Mouse (Mus musculus): ENCODE data around the gene Pik3c2a. TPM values are rescaled to one million over a fixed set of nuclear protein-coding genes. Genes with fewer than 3 reads are reported as not detected.
A peak's percentile ranks its signal among the peaks of the same experiment; 100 is the strongest.

The Pik3c2a gene
- polyA plus RNA-seq, 1 experiment from 2014 or later = 33.4 TPM

DNA sequence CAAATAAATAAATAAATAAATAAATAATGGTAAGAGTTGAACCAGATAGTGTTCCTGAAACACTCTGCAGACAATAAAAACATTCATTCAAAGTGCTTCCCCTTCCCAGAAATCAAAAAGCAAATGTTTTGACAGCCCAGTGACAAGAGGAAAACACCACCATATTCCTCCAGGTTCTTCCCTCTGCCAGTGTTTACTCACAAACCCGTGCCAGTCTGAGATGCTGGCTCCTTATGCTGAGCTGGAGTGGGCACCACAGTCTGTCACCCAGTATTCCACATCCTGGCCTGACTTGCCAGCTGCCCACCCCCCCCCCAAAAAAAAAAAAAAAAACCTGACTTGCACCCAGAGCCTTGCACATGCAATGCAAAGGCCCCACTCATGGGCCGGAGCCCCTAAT is 144.4 kb downstream of the Pik3c2a start:
- Histone ChIP-seq H3K27ac (ENCODE audit: low read depth, low read length) (no peak overlapping the region), H3K9me3 (ENCODE audit: control insufficient read depth, low read length) (no peaks in the 10 kb centered on the region), H3K4me2 (ENCODE audit: low read depth, low read length, severe bottlenecking) (no peak overlapping the region), H3K9ac (ENCODE audit: low read length) (no peak overlapping the region), H3K27me3 (ENCODE audit: control insufficient read depth, insufficient read depth, low read length) (no peaks in the 10 kb centered on the region), H3K36me3 (ENCODE audit: control insufficient read depth, insufficient read depth, low read length) (no peaks in the 10 kb centered on the region), H3K4me1 (replicated peaks; ENCODE audit: control insufficient read depth, insufficient read depth, low read length) (no peaks in the 10 kb centered on the region), H3K4me3 (ENCODE audit: low read depth, low read length) (no peak overlapping the region)
- 93% methylated on average over 2 of the region's 2 CpGs for WGBS
- DNase-seq (ENCODE audit: low spot score) (no peak), ATAC-seq (replicated peaks; ENCODE audit: low FRiP score) (no peak)

DNA sequence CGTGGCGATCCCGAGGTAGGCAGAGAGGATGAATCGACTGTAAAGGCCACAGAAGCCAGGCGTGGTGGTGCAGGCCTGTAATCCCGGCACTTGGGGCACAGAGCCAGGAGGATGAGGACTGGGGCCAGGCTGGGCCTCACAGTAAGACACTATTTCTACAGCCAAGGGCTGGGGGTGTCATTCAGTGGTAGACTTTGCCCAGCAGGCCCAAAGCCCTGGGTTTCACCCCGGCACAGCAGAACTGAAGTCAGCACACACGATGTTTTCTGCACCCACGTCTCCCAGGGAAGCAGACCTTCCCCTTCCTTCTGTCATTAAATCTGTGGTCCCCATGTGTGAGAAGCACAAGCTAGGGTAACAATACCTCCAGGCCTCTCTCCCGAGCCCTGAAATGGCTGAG is 144.9 kb downstream of the Pik3c2a start:
- Histone ChIP-seq H3K27ac (ENCODE audit: low read depth, low read length) (no peak overlapping the region), H3K36me3 (ENCODE audit: control insufficient read depth, insufficient read depth, low read length) (no peaks in the 10 kb centered on the region), H3K27me3 (ENCODE audit: control insufficient read depth, insufficient read depth, low read length) (no peaks in the 10 kb centered on the region), H3K4me3 (ENCODE audit: low read depth, low read length) (no peak overlapping the region), H3K9me3 (ENCODE audit: control insufficient read depth, low read length) (no peaks in the 10 kb centered on the region), H3K4me2 (ENCODE audit: low read depth, low read length, severe bottlenecking) (no peak overlapping the region), H3K4me1 (replicated peaks; ENCODE audit: control insufficient read depth, insufficient read depth, low read length) (no peaks in the 10 kb centered on the region), H3K9ac (ENCODE audit: low read length) (peak overlapping the region; percentile 8; the same call in 1 of the 2 replicates)
- 80% methylated on average over 10 of the region's 10 CpGs for WGBS
- DNase-seq (ENCODE audit: low spot score) (no peak), ATAC-seq (replicated peaks; ENCODE audit: low FRiP score) (no peak)

DNA sequence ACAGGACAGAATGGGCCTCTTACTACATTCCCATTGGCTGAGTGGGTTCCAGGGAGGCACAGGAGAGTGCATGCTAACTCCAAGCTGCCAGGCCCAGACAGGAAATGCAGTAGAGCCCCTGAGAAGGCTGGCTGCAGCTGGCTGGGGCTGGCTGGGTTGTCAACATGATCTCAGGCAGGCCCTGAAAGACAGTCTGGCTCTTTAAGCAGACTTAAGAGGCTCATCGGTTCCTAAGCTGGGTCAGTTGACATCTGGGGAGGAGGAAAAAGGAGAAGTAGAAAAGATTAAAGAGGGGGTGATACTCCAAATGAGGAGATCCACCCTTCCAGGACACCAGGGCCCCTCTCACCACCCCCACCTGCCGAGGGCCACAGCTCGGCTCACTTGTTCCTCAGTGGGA is 148.3 kb downstream of the Pik3c2a start:
- DNase-seq (ENCODE audit: low spot score) (no peak), ATAC-seq (replicated peaks; ENCODE audit: low FRiP score) (no peak)
- WGBS = 56% methylated on average over 3 of the region's 3 CpGs
- Histone ChIP-seq H3K9ac (ENCODE audit: low read length) (no peak overlapping the region), H3K27me3 (ENCODE audit: control insufficient read depth, insufficient read depth, low read length) (no peaks in the 10 kb centered on the region), H3K9me3 (ENCODE audit: control insufficient read depth, low read length) (no peaks in the 10 kb centered on the region), H3K4me1 (replicated peaks; ENCODE audit: control insufficient read depth, insufficient read depth, low read length) (no peaks in the 10 kb centered on the region), H3K4me2 (ENCODE audit: low read depth, low read length, severe bottlenecking) (no peak overlapping the region), H3K27ac (ENCODE audit: low read depth, low read length) (no peak overlapping the region), H3K36me3 (ENCODE audit: control insufficient read depth, insufficient read depth, low read length) (no peaks in the 10 kb centered on the region), H3K4me3 (ENCODE audit: low read depth, low read length) (no peak overlapping the region)

DNA sequence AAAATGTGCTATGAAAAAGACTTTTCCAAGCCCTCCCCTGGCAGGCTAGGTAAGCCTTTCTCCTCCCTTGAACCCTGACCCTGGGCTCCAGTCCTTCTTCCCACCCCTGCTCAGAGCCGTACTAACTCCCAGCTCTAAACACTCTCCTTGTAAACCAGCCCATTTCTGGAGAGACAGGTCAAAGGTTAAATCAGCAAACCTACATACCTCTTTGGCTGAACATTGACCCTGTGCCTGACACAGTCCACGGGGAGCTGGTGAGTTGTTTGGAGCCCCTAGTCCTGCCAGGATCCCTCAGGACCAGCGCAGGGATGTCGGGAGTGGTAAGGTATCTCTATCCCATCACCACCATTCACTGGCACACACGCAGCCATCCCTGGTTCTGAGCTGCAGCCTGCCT is 150.9 kb downstream of the Pik3c2a start:
- no peak for DNase-seq (ENCODE audit: low spot score)

DNA sequence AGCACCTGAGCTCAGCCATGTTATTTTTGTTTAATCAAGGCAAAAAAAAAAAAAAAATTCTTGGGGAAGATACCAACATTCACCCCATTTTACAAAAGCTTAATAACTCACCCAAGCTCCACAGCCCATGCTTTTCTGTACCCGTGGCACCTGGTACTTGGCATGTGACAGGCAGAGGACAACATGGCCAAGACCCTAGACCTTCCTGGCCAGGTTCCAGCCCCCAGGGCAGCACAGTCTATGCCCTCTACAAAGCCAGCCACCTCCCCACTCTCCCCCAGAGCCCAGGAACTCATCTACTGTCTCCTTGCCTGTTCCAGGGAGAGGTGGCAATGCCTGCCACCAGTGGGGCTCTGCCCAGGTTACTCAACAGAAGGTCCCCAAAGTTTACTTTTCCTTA is 152.7 kb downstream of the Pik3c2a start:
- H3K27ac ChIP-seq (ENCODE audit: low read depth, low read length) = no peak overlapping the region
- no peak overlapping the region for H3K4me2 ChIP-seq (ENCODE audit: low read depth, low read length, severe bottlenecking)
- WGBS = 82% methylated on average over 1 of the region's 1 CpGs
- H3K9ac ChIP-seq (ENCODE audit: low read length) = no peak overlapping the region
- no peaks in the 10 kb centered on the region for H3K36me3 ChIP-seq (ENCODE audit: control insufficient read depth, insufficient read depth, low read length)
- DNase-seq (ENCODE audit: low spot score) = no peak
- H3K4me3 ChIP-seq (ENCODE audit: low read depth, low read length) = no peak overlapping the region
- no peaks in the 10 kb centered on the region for H3K27me3 ChIP-seq (ENCODE audit: control insufficient read depth, insufficient read depth, low read length)
- no peak for ATAC-seq (replicated peaks; ENCODE audit: low FRiP score)
- H3K4me1 ChIP-seq (replicated peaks; ENCODE audit: control insufficient read depth, insufficient read depth, low read length) = peaks cover 2% of the 10 kb centered on the region; the same call in 1 of the 2 replicates
- no peaks in the 10 kb centered on the region for H3K9me3 ChIP-seq (ENCODE audit: control insufficient read depth, low read length)

More for the DNA sequence above, 150.9 kb downstream of the Pik3c2a start:
- 52% methylated on average over 5 of the region's 5 CpGs for WGBS
- H3K4me3 ChIP-seq (ENCODE audit: low read depth, low read length) = no peak overlapping the region
- no peak overlapping the region for H3K27ac ChIP-seq (ENCODE audit: low read depth, low read length)
- H3K9ac ChIP-seq (ENCODE audit: low read length) = no peak overlapping the region
- no peaks in the 10 kb centered on the region for H3K27me3 ChIP-seq (ENCODE audit: control insufficient read depth, insufficient read depth, low read length)
- ATAC-seq (replicated peaks; ENCODE audit: low FRiP score) = no peak
- H3K4me1 ChIP-seq (replicated peaks; ENCODE audit: control insufficient read depth, insufficient read depth, low read length) = no peaks in the 10 kb centered on the region
- H3K36me3 ChIP-seq (ENCODE audit: control insufficient read depth, insufficient read depth, low read length) = no peaks in the 10 kb centered on the region
- H3K4me2 ChIP-seq (ENCODE audit: low read depth, low read length, severe bottlenecking) = no peak overlapping the region
- no peaks in the 10 kb centered on the region for H3K9me3 ChIP-seq (ENCODE audit: control insufficient read depth, low read length)

DNA sequence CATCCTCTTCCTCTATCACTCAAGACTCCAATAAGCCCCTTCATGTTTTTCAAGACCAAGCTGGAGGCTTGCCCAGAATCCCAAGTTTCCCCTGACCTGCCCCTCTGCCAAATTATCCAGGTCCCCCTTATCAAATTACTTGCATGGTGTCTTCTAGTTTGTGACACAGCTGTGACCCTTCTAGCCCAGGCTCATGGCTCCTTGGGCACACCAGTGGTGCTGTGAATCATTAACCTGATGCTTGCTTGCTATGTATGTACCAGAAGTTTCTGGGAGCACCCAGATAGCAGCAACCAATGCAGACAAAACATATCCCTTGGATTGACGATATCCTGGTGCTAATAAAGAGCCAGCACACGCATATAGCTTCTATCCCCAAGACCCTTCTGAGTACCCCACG is 154.3 kb downstream of the Pik3c2a start:
- no peaks in the 10 kb centered on the region for H3K9me3 ChIP-seq (ENCODE audit: control insufficient read depth, low read length)
- H3K4me1 ChIP-seq (replicated peaks; ENCODE audit: control insufficient read depth, insufficient read depth, low read length) = peaks cover 2% of the 10 kb centered on the region; the same call in 1 of the 2 replicates
- WGBS = 84% methylated on average over 3 of the region's 3 CpGs

DNA sequence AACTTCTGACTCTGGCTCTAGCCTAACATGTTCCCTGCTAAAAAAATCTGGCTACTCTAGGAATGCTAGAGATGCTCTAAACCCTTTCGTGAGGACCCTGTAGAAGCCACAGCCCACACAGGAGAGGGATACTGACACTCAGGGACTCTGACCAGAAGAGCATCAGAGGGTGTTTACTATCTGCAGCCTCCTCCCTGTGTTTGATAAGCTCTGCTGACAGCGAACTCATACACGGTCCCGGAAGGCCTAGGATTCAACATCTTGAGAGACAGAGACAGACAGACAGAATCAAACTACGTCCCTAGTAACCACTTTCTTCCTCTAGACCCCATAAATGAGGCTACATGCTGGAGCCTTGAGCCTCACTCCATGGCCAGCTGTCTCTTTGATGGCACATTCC is 155.3 kb downstream of the Pik3c2a start:
- H3K9me3 ChIP-seq (ENCODE audit: control insufficient read depth, low read length) = no peaks in the 10 kb centered on the region
- H3K36me3 ChIP-seq (ENCODE audit: control insufficient read depth, insufficient read depth, low read length) = no peaks in the 10 kb centered on the region
- no peak for ATAC-seq (replicated peaks; ENCODE audit: low FRiP score)
- 84% methylated on average over 5 of the region's 5 CpGs for WGBS
- no peaks in the 10 kb centered on the region for H3K27me3 ChIP-seq (ENCODE audit: control insufficient read depth, insufficient read depth, low read length)
- H3K4me3 ChIP-seq (ENCODE audit: low read depth, low read length) = no peak overlapping the region
- H3K27ac ChIP-seq (ENCODE audit: low read depth, low read length) = no peak overlapping the region
- no peak overlapping the region for H3K4me2 ChIP-seq (ENCODE audit: low read depth, low read length, severe bottlenecking)
- peaks cover 9% of the 10 kb centered on the region; the same call in 1 of the 2 replicates for H3K4me1 ChIP-seq (replicated peaks; ENCODE audit: control insufficient read depth, insufficient read depth, low read length)
- DNase-seq (ENCODE audit: low spot score) = no peak
- no peak overlapping the region for H3K9ac ChIP-seq (ENCODE audit: low read length)

More for the DNA sequence above, 154.3 kb downstream of the Pik3c2a start:
- Histone ChIP-seq H3K9ac (ENCODE audit: low read length) (no peak overlapping the region), H3K4me3 (ENCODE audit: low read depth, low read length) (no peak overlapping the region), H3K4me2 (ENCODE audit: low read depth, low read length, severe bottlenecking) (no peak overlapping the region), H3K36me3 (ENCODE audit: control insufficient read depth, insufficient read depth, low read length) (no peaks in the 10 kb centered on the region), H3K27me3 (ENCODE audit: control insufficient read depth, insufficient read depth, low read length) (no peaks in the 10 kb centered on the region), H3K27ac (ENCODE audit: low read depth, low read length) (no peak overlapping the region)
- ATAC-seq (replicated peaks; ENCODE audit: low FRiP score) (no peak), DNase-seq (ENCODE audit: low spot score) (no peak)

Other genes with a start within 250 kb of the Pik3c2a start
- gene Plekha7, start 135.1 kb downstream of the Pik3c2a start, polyA plus RNA-seq (2014; fragmentation: Nextera tagmentation; extraction: Ambion mirVana) = 16.1 and 17.9 TPM in 2 replicates
- gene Rps13, start 109.3 kb downstream of the Pik3c2a start, polyA plus RNA-seq (2014; fragmentation: Nextera tagmentation; extraction: Ambion mirVana) = 691 and 697 TPM in 2 replicates
- 15.2 and 15.8 TPM in 2 replicates for gene Nucb2, start 60.9 kb upstream of the Pik3c2a start, polyA plus RNA-seq (2014; fragmentation: Nextera tagmentation; extraction: Ambion mirVana)

Data from forebrain, embryonic 11.5 days (tissue).